Mouse (Mus musculus) forebrain, embryonic 16.5 days (tissue): ENCODE data around the gene Ryr2. TPM values are rescaled to one million over a fixed set of nuclear protein-coding genes. Genes with fewer than 3 reads are reported as not detected.
"Not testable (repeated sequence)": the region's sequence is repeated elsewhere in the genome, so short reads cannot be mapped to it uniquely, and the experiment has no call there.

Experiments
- ATAC-seq: fragments of 200-750 bp; cut with Nextera tagmentation; 2 replicates; pipeline ENCODE4 v1.8.0; 2017; ENCODE audit warnings: mild to moderate bottlenecking, moderate library complexity
- H3K27ac ChIP-seq: fragments of 300-500 bp; sonication (generic); 2 replicates; pipeline ENCODE4 v1.5.1; 2014; ENCODE audit warnings: low read length, control low read depth
- H3K27me3 ChIP-seq: fragments of 300-500 bp; sonication (generic); replicated peaks from 2 replicates; pipeline ENCODE4 v1.6.1; 2014; ENCODE audit warnings: low read length; ENCODE audit not compliant: control insufficient read depth, insufficient read depth
- H3K36me3 ChIP-seq: fragments of 300-500 bp; sonication (generic); 2 replicates; pipeline ENCODE4 v1.6.1; 2014; ENCODE audit not compliant: control insufficient read depth, insufficient read depth
- H3K4me1 ChIP-seq: fragments of 300-500 bp; sonication (generic); replicated peaks from 2 replicates; pipeline ENCODE4 v1.6.1; 2014; ENCODE audit warnings: low read length; ENCODE audit not compliant: control insufficient read depth, insufficient read depth
- H3K4me2 ChIP-seq: fragments of 300-500 bp; sonication (generic); 2 replicates; pipeline ENCODE4 v1.6.1; 2014; ENCODE audit warnings: mild to moderate bottlenecking, low read length, control low read depth
- H3K4me3 ChIP-seq: fragments of 300-500 bp; sonication (generic); replicated peaks from 2 replicates; pipeline ENCODE4 v1.5.1; 2014; ENCODE audit warnings: mild to moderate bottlenecking, low read length, control low read depth
- H3K9ac ChIP-seq: fragments of 300-500 bp; sonication (generic); replicated peaks from 2 replicates; pipeline ENCODE4 v1.6.1; 2014; ENCODE audit warnings: low read depth, low read length, control low read depth
- H3K9me3 ChIP-seq: fragments of 300-500 bp; sonication (generic); 2 replicates; pipeline ENCODE4 v1.6.1; 2016; ENCODE audit warnings: low read length; ENCODE audit not compliant: control insufficient read depth
- WGBS: fragments of 180-500 bp; shearing (Covaris S2); extraction: QIAGEN DNeasy Blood & Tissue Kit; methylation state at CpG from one replicate; pipeline ENCODE4 v1.1.7; 2014; 5-methylcytosine and 5-hydroxymethylcytosine counted together
- polyA plus RNA-seq: library from polyadenylated mRNA; unstranded; fragments of >200 nt; fragmentation: Nextera tagmentation; extraction: Ambion mirVana; gene quantifications from 2 replicates; pipeline ENCODE4 v1.2.1, GENCODE M21; 2015

Ryr2 gene
- polyA plus RNA-seq, 1 experiment from 2014 or later, result 2.2 TPM

- 92% methylated on average over 2 of the region's 2 CpGs for WGBS
- no peak overlapping the region for H3K4me2 ChIP-seq
- H3K4me3 ChIP-seq, result no peak overlapping the region
- no peaks in the 10 kb centered on the region for H3K9me3 ChIP-seq
- no peak for ATAC-seq
- H3K4me1 ChIP-seq, result no peaks in the 10 kb centered on the region
- H3K36me3 ChIP-seq, result no peaks in the 10 kb centered on the region
- H3K27me3 ChIP-seq, result no peaks in the 10 kb centered on the region
- H3K27ac ChIP-seq, result no peak overlapping the region
- no peak overlapping the region for H3K9ac ChIP-seq
Observed at GRCm38 (mm10) chr13:11945740-11946139, 161.0 kb downstream of the Ryr2 start.

- Histone ChIP-seq H3K4me1 (no peaks in the 10 kb centered on the region), H3K27me3 (no peaks in the 10 kb centered on the region), H3K9me3 (no peaks in the 10 kb centered on the region), H3K36me3 (no peaks in the 10 kb centered on the region), H3K27ac (no peak overlapping the region), H3K4me2 (no peak overlapping the region), H3K4me3 (no peak overlapping the region), H3K9ac (no peak overlapping the region)
- WGBS, result 88% methylated on average over 4 of the region's 4 CpGs
- ATAC-seq, result no peak
Observed at GRCm38 (mm10) chr13:11941724-11942123, 165.0 kb downstream of the Ryr2 start.

DNA sequence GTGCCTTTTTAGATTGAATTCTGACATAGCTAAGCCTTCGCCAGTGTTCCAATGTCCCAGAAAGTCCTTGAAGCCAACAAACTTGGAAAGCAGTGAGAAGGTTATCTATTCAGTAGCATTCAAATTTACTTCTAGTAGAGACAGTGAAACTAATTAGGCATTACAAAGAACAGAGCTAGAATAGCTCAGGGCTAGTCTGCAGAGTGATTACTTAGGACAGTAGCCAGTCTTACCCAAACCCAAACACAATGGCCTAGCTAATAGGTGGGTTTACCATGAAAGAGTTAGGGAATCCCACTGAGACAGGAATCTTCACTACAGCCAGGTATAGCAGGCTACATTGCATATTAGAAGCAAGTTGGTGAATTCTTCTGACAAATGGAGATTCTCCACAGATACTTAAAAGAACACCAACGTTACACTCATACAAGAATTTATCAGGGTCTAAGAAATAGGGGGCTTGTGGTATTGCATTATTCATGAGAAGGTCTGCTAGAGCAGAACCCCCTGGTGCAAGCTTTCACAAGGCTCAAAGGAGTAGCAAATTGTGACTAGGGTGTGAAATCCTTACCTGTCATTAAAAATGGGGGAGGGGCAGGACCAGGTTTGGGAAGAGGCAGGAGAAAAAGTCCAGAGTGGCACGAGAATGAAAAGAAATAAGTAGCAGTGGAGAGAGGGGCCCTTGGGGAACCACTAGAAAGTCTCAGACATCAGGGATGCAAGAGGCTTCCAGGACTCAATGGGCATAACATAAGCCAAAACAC lies 172.3 kb downstream of the Ryr2 start:
- H3K27me3 ChIP-seq, H3K36me3 ChIP-seq, H3K4me1 ChIP-seq, H3K27ac ChIP-seq, H3K9me3 ChIP-seq, H3K4me2 ChIP-seq, H3K4me3 ChIP-seq, ATAC-seq, H3K9ac ChIP-seq: not testable (repeated sequence)
- 48% methylated on average over 3 of the region's 3 CpGs for WGBS

GRCm38 (mm10) chr13:11933334-11933733 lies 173.4 kb downstream of the Ryr2 start:
- no peaks in the 10 kb centered on the region for H3K9me3 ChIP-seq
- no peak overlapping the region for H3K9ac ChIP-seq
- no peak overlapping the region for H3K4me2 ChIP-seq
- H3K4me1 ChIP-seq, result no peaks in the 10 kb centered on the region
- no peak for ATAC-seq
- no peak overlapping the region for H3K27ac ChIP-seq
- no peaks in the 10 kb centered on the region for H3K36me3 ChIP-seq
- no peaks in the 10 kb centered on the region for H3K27me3 ChIP-seq
- no peak overlapping the region for H3K4me3 ChIP-seq

GRCm38 (mm10) chr13:11928709-11929108 lies 178.0 kb downstream of the Ryr2 start:
- Histone ChIP-seq H3K9ac (no peak overlapping the region), H3K4me2 (no peak overlapping the region), H3K9me3 (no peaks in the 10 kb centered on the region), H3K36me3 (no peaks in the 10 kb centered on the region), H3K27ac (no peak overlapping the region), H3K4me1 (no peaks in the 10 kb centered on the region), H3K27me3 (no peaks in the 10 kb centered on the region), H3K4me3 (no peak overlapping the region)
- WGBS, result 94% methylated on average over 3 of the region's 3 CpGs
- ATAC-seq, result no peak

GRCm38 (mm10) chr13:11927727-11928126 lies 179.0 kb downstream of the Ryr2 start:
- Histone ChIP-seq H3K4me1 (no peaks in the 10 kb centered on the region), H3K4me2 (no peak overlapping the region), H3K27ac (no peak overlapping the region), H3K27me3 (no peaks in the 10 kb centered on the region), H3K4me3 (no peak overlapping the region), H3K9me3 (no peaks in the 10 kb centered on the region), H3K36me3 (no peaks in the 10 kb centered on the region), H3K9ac (no peak overlapping the region)
- ATAC-seq, result no peak
- WGBS, result 89% methylated on average over 4 of the region's 4 CpGs

GRCm38 (mm10) chr13:11926720-11927500 lies 179.8 kb downstream of the Ryr2 start:
- Histone ChIP-seq H3K36me3 (no peaks in the 10 kb centered on the region), H3K9ac (no peak overlapping the region), H3K4me1 (no peaks in the 10 kb centered on the region), H3K4me2 (no peak overlapping the region), H3K9me3 (no peaks in the 10 kb centered on the region), H3K27me3 (no peaks in the 10 kb centered on the region), H3K27ac (no peak overlapping the region), H3K4me3 (no peak overlapping the region)
- WGBS, result 80% methylated on average over 11 of the region's 11 CpGs
- no peak for ATAC-seq

DNA sequence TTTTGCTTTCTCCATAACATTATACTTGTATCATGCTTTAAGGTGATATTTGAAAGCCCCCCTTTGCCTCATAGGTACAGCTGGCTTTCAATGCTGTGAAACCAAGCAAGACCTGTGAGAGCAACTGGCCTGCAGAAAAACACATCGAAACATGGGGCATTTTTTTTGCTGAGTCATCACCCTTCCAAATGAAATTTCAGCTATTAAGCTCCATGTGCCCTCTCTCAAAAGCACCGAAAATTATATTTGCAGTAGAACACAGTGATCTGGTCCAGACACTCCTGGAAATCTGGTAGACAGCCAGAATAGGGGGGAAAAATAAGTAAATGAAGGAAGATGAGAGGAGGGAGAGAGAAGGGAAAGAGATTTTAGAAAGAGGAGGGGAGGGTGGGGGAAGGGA lies 180.5 kb downstream of the Ryr2 start:
- no peak for ATAC-seq
- Histone ChIP-seq H3K4me1 (no peaks in the 10 kb centered on the region), H3K4me3 (no peak overlapping the region), H3K9me3 (no peaks in the 10 kb centered on the region), H3K27ac (no peak overlapping the region), H3K36me3 (no peaks in the 10 kb centered on the region), H3K4me2 (no peak overlapping the region), H3K9ac (no peak overlapping the region), H3K27me3 (no peaks in the 10 kb centered on the region)
- WGBS, result 89% methylated on average over 2 of the region's 2 CpGs

- H3K9me3 ChIP-seq, result no peaks in the 10 kb centered on the region
- no peak overlapping the region for H3K4me3 ChIP-seq
- no peak overlapping the region for H3K9ac ChIP-seq
- H3K4me2 ChIP-seq, result no peak overlapping the region
- 77% methylated on average over 3 of the region's 3 CpGs for WGBS
- H3K27ac ChIP-seq, result no peak overlapping the region
- no peaks in the 10 kb centered on the region for H3K36me3 ChIP-seq
- H3K4me1 ChIP-seq, result no peaks in the 10 kb centered on the region
- peak; percentile 69 for ATAC-seq
- no peaks in the 10 kb centered on the region for H3K27me3 ChIP-seq
Observed at GRCm38 (mm10) chr13:11924732-11925131, 182.0 kb downstream of the Ryr2 start.
